Mouse (Mus musculus) ES-E14 (cell line): ENCODE data around the gene Scn3b.

ENCODE experiments used
- CHD2 ChIP-seq: IDR thresholded peaks from 2 replicates; pipeline ENCODE4 v1.6.1; 2014; ENCODE audit warnings: mild to moderate bottlenecking, low read depth, low read length, inconsistent platforms
- HCFC1 ChIP-seq: IDR thresholded peaks from 2 replicates; pipeline ENCODE4 v1.6.1; 2012; ENCODE audit warnings: low read length, inconsistent platforms, borderline replicate concordance; ENCODE audit not compliant: insufficient read depth
- MAFK ChIP-seq: IDR thresholded peaks from 2 replicates; pipeline ENCODE4 v1.6.1; 2014; ENCODE audit warnings: mild to moderate bottlenecking, low read depth, low read length, inconsistent platforms; ENCODE audit not compliant: insufficient read depth
- ZC3H11A ChIP-seq: IDR thresholded peaks from 2 replicates; pipeline ENCODE4 v1.6.1; 2012; ENCODE audit warnings: low read depth, mild to moderate bottlenecking, inconsistent platforms, low read length, borderline replicate concordance
- ZNF384 ChIP-seq: IDR thresholded peaks from 2 replicates; pipeline ENCODE4 v1.6.1; 2012; ENCODE audit warnings: low read depth, low read length, inconsistent platforms

DNA sequence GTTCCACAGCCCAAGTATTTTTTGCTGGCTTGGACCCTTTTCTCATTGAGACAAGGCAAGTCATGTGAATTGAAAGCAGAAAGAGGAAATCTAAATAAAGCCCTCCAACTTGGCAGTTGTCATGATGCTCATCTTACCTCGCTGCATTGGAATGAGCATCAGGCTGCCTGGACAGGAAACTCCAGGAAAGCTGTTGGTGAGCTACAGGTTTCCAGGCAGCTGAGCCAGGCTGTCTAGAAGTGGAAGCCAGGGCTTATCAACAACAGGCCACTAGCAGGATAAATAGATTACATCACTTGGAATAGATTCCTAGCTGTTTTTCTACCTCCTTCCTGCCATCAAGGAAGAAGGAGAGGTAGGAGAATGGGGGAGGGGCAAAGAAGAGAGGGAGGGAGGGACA lies 19.9 kb upstream of the Scn3b start:
- TF ChIP-seq CHD2 (no peak), ZC3H11A (no peak), HCFC1 (no peak), MAFK (no peak), ZNF384 (no peak)
